Mouse (Mus musculus) embryonic facial prominence, embryonic 14.5 days (tissue): ENCODE results near the gene Bsnd. TPM values are rescaled to one million over a fixed set of nuclear protein-coding genes. Genes with fewer than 3 reads are reported as not detected.

Experiments used
- ATAC-seq: fragments of 200-750 bp; cut with Nextera tagmentation; 2 replicates; pipeline ENCODE4 v1.8.0; 2017; ENCODE audit warnings: low read depth, moderate number of reproducible peaks, moderate TSS enrichment
- DNase-seq: peaks from one replicate; pipeline ENCODE4 v3.0.0-alpha.2; 2015; ENCODE audit warnings: low spot score
- H3K27ac ChIP-seq: fragments of 300-500 bp; sonication (generic); replicated peaks from 2 replicates; pipeline ENCODE4 v1.5.1; 2014; ENCODE audit warnings: low read depth, mild to moderate bottlenecking, low read length, moderate library complexity
- H3K27me3 ChIP-seq: fragments of 300-500 bp; sonication (generic); replicated peaks from 2 replicates; pipeline ENCODE4 v1.6.1; 2014; ENCODE audit warnings: low read length; ENCODE audit not compliant: control insufficient read depth, insufficient read depth
- H3K36me3 ChIP-seq: fragments of 300-500 bp; sonication (generic); 2 replicates; pipeline ENCODE4 v1.6.1; 2014; ENCODE audit warnings: low read length, mixed read lengths; ENCODE audit not compliant: control insufficient read depth, insufficient read depth
- H3K4me1 ChIP-seq: fragments of 300-500 bp; sonication (generic); 2 replicates; pipeline ENCODE4 v1.6.1; 2014; ENCODE audit warnings: antibody characterized with exemption, low read length; ENCODE audit not compliant: control insufficient read depth, insufficient read depth
- H3K4me2 ChIP-seq: fragments of 300-500 bp; sonication (generic); 2 replicates; pipeline ENCODE4 v1.6.1; 2014; ENCODE audit warnings: low read depth, mild to moderate bottlenecking, low read length, moderate library complexity, mixed read lengths
- H3K4me3 ChIP-seq: fragments of 300-500 bp; sonication (generic); 2 replicates; pipeline ENCODE4 v1.5.1; 2014; ENCODE audit warnings: low read depth, mild to moderate bottlenecking, low read length
- H3K9ac ChIP-seq: fragments of 300-500 bp; sonication (generic); 2 replicates; pipeline ENCODE4 v1.6.1; 2014; ENCODE audit warnings: low read depth, mild to moderate bottlenecking, low read length, moderate library complexity, mixed read lengths
- H3K9me3 ChIP-seq: fragments of 300-500 bp; sonication (generic); 2 replicates; pipeline ENCODE4 v1.6.1; 2016; ENCODE audit warnings: low read length; ENCODE audit not compliant: control insufficient read depth
- WGBS: fragments of 180-500 bp; shearing (Covaris S2); extraction: QIAGEN DNeasy Blood & Tissue Kit; methylation state at CpG from one replicate; pipeline ENCODE4 v1.1.7; 2014; 5-methylcytosine and 5-hydroxymethylcytosine counted together
- polyA plus RNA-seq: library from polyadenylated mRNA; unstranded; fragments of >200 nt; fragmentation: Nextera tagmentation; extraction: Ambion mirVana; gene quantifications from 2 replicates; pipeline ENCODE4 v1.2.1, GENCODE M21; 2014

Gene Bsnd
- polyA plus RNA-seq, 1 experiment from 2014 or later, result 0.15 TPM

DNA sequence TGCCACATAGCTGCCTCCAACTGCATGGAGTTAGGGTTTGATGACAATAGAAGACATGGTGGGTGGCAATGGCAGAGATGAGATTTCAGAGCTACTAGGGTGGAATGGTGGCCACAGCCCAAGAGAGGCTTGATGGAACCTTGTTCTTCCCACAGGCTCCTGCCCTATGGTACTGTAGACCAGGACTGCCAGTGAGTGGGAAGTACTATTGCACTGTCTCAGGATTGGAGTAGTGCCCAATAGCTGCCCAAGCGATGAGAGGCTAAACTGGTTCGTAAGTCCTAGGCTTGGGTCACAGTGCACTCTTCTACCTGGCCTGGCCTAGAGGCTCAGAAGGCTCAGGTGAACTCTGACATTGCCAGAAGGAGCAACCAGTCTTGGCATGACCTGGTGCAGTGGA, 32.9 kb upstream of the Bsnd start:
- no peaks in the 10 kb centered on the region for H3K27me3 ChIP-seq
- no peaks in the 10 kb centered on the region for H3K36me3 ChIP-seq
- no peak overlapping the region for H3K27ac ChIP-seq
- WGBS, result 92% methylated on average over 2 of the region's 2 CpGs
- ATAC-seq (no peak), DNase-seq (no peak)
- no peak overlapping the region for H3K4me3 ChIP-seq
- no peak overlapping the region for H3K4me2 ChIP-seq
- no peak overlapping the region for H3K9ac ChIP-seq
- no peaks in the 10 kb centered on the region for H3K4me1 ChIP-seq
- no peaks in the 10 kb centered on the region for H3K9me3 ChIP-seq

DNA sequence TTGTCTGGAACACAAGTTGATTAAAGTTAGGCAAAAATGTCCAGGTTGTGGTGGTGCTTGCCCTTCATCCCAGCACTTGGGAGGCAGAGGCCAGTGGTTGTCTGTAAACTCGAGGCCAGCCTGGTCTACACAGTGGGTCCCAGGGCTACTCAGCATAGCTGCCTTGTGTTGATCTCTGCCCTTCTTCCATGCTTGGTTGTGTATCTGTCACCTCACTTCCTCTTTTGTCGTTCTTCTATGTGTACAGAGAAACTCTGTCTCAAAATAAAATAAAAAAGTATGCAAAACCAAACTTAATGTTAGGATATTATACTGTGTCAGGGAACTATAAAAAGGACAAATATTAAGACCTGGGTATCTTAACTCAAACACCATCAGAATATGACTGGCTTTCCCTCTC, 32.0 kb upstream of the Bsnd start:
- H3K4me3 ChIP-seq, result no peak overlapping the region
- no peaks in the 10 kb centered on the region for H3K27me3 ChIP-seq
- no peaks in the 10 kb centered on the region for H3K4me1 ChIP-seq
- no peak overlapping the region for H3K4me2 ChIP-seq
- no peak overlapping the region for H3K9ac ChIP-seq
- no peaks in the 10 kb centered on the region for H3K36me3 ChIP-seq
- ATAC-seq (no peak), DNase-seq (no peak)
- H3K9me3 ChIP-seq, result no peaks in the 10 kb centered on the region
- WGBS, result 73% methylated on average over 2 of the region's 2 CpGs
- no peak overlapping the region for H3K27ac ChIP-seq

DNA sequence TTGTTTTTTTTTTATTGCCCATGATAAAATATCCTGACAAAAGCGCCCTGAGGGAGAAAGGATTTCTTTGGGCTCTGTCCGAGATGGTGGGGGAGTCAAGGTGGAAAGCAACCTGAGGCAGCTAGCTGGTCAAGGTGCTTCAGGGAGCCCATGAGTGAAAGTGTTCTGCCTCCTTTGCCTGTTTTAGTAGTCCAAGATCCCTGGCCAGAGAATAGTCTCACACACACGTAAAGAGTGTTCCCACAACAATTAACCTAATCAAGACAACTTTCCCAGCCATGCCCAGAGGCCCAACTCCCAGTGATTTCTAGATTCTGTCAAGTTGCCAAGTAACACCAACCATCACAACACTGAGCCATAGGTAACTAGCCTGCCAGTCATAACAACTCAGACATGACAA, 30.5 kb upstream of the Bsnd start:
- WGBS, result 58% methylated on average over 3 of the region's 3 CpGs
- no peak overlapping the region for H3K9ac ChIP-seq
- no peak overlapping the region for H3K4me3 ChIP-seq
- H3K4me1 ChIP-seq, result no peaks in the 10 kb centered on the region
- DNase-seq, result no peak
- no peaks in the 10 kb centered on the region for H3K9me3 ChIP-seq
- no peak overlapping the region for H3K27ac ChIP-seq
- ATAC-seq, result no peak
- H3K4me2 ChIP-seq, result no peak overlapping the region
- H3K36me3 ChIP-seq, result no peaks in the 10 kb centered on the region
- no peaks in the 10 kb centered on the region for H3K27me3 ChIP-seq

DNA sequence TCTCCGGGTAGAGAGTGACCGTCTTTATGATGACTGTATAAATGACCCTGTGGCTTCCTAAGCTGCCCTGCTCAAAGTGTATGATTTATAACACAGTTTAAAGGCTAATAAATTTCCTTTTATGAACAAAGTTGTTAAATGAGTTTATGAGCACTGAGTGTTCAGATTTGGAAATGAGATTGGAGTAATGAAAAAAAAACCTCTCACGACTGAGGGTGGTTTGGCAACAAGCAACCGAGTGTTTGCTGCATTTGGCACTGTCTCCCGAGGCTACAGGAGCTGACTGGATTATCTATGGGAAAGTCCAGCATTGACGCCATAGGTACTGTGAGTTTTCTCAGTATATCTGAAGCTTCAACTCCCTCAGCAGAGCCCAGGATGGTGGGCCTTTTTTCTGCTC, 22.5 kb upstream of the Bsnd start:
- Histone ChIP-seq H3K4me1 (no peaks in the 10 kb centered on the region), H3K4me3 (no peak overlapping the region), H3K9ac (no peak overlapping the region), H3K36me3 (no peaks in the 10 kb centered on the region), H3K27me3 (no peaks in the 10 kb centered on the region), H3K4me2 (no peak overlapping the region), H3K9me3 (no peaks in the 10 kb centered on the region), H3K27ac (no peak overlapping the region)
- ATAC-seq, result no peak
- DNase-seq, result no peak
- WGBS, result 79% methylated on average over 6 of the region's 6 CpGs

GRCm38 (mm10) chr4:106509888-106510287, 17.8 kb upstream of the Bsnd start:
- Histone ChIP-seq H3K9me3 (no peaks in the 10 kb centered on the region), H3K36me3 (no peaks in the 10 kb centered on the region), H3K27me3 (no peaks in the 10 kb centered on the region), H3K4me2 (no peak overlapping the region), H3K27ac (no peak overlapping the region), H3K9ac (no peak overlapping the region), H3K4me1 (no peaks in the 10 kb centered on the region), H3K4me3 (no peak overlapping the region)
- ATAC-seq (no peak), DNase-seq (no peak)
- 56% methylated on average over 4 of the region's 4 CpGs for WGBS

GRCm38 (mm10) chr4:106505453-106506058, 13.5 kb upstream of the Bsnd start:
- no peak for ATAC-seq
- WGBS, result 71% methylated on average over 14 of the region's 14 CpGs

DNA sequence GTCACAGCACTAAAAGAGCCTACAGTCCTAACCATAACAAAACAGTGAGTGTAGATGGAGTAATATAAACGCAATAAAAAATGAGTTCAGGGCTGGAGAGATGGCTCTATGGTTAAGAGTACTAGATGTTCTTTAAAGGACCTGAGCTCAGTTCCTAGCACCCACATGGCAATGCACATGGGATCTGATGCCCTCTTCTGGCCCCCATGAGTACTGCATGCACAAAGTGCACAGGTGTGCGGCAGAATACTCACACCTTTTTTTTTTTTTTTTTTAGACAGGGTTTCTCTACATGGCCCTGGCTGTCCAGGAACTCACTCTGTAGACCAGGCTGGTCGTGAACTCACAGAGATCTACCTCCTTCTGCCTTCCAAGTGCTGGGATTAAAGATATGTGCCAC, 11.5 kb upstream of the Bsnd start:
- Histone ChIP-seq H3K4me1 (peaks cover 9% of the 10 kb centered on the region), H3K9me3 (no peaks in the 10 kb centered on the region), H3K4me3 (no peak overlapping the region), H3K4me2 (no peak overlapping the region), H3K27ac (no peak overlapping the region), H3K36me3 (no peaks in the 10 kb centered on the region), H3K9ac (no peak overlapping the region), H3K27me3 (no peaks in the 10 kb centered on the region)
- ATAC-seq, result no peak
- DNase-seq, result no peak
- WGBS, result 92% methylated on average over 3 of the region's 3 CpGs

More at GRCm38 (mm10) chr4:106505453-106506058, 13.5 kb upstream of the Bsnd start:
- no peak overlapping the region for H3K4me2 ChIP-seq
- no peak for DNase-seq
- no peaks in the 10 kb centered on the region for H3K36me3 ChIP-seq
- no peaks in the 10 kb centered on the region for H3K4me1 ChIP-seq
- H3K9me3 ChIP-seq, result no peaks in the 10 kb centered on the region
- no peak overlapping the region for H3K4me3 ChIP-seq
- no peak overlapping the region for H3K9ac ChIP-seq
- no peak overlapping the region for H3K27ac ChIP-seq
- H3K27me3 ChIP-seq, result no peaks in the 10 kb centered on the region

DNA sequence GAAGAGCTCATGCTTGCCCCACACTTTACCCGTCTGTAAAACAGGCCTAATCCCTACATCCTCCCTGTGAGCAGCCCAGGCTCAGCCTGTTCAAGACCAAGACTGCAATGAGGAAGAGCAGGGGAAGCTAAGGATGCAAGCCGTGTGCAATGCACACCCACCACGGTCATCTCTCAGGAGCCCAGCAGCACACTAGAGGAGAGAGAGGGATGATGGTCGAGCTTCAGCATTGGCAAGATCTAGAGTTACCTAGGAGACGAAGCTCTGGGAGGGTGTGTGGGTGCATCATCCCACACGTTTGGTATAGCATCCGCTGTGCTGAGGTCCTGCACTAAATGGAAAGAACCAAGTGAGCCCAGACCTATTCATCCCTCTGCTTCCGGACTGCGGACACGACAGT, 8.0 kb upstream of the Bsnd start:
- Histone ChIP-seq H3K4me3 (no peak overlapping the region), H3K36me3 (no peaks in the 10 kb centered on the region), H3K9me3 (no peaks in the 10 kb centered on the region), H3K4me1 (peaks cover 10% of the 10 kb centered on the region), H3K9ac (no peak overlapping the region), H3K27ac (no peak overlapping the region), H3K4me2 (no peak overlapping the region), H3K27me3 (no peaks in the 10 kb centered on the region)
- ATAC-seq (no peak), DNase-seq (no peak)
- WGBS, result 80% methylated on average over 9 of the region's 10 CpGs

- H3K9ac ChIP-seq, result no peak overlapping the region
- peak; percentile 56 for ATAC-seq
- WGBS, result 15% methylated on average over 3 of the region's 3 CpGs
- DNase-seq, result peak; percentile 10
- peaks cover 10% of the 10 kb centered on the region for H3K4me1 ChIP-seq
- H3K9me3 ChIP-seq, result no peaks in the 10 kb centered on the region
- H3K4me2 ChIP-seq, result no peak overlapping the region
- no peaks in the 10 kb centered on the region for H3K36me3 ChIP-seq
- H3K27ac ChIP-seq, result no peak overlapping the region
- no peaks in the 10 kb centered on the region for H3K27me3 ChIP-seq
- no peak overlapping the region for H3K4me3 ChIP-seq
Observed at GRCm38 (mm10) chr4:106498471-106498844, 6.4 kb upstream of the Bsnd start.
